Mouse (Mus musculus) neural tube, embryonic 15.5 days (tissue): ENCODE data around the gene Map4k5. TPM values are rescaled to one million over a fixed set of nuclear protein-coding genes. Genes with fewer than 3 reads are reported as not detected.

Source experiments
- ATAC-seq: fragments of 200-750 bp; cut with Nextera tagmentation; 2 replicates; pipeline ENCODE4 v1.8.0; 2017; ENCODE audit warnings: mild to moderate bottlenecking, moderate TSS enrichment, moderate library complexity; ENCODE audit not compliant: low FRiP score
- H3K27ac ChIP-seq: fragments of 300-500 bp; sonication (generic); replicated peaks from 2 replicates; pipeline ENCODE4 v1.5.1; 2015; ENCODE audit warnings: mild to moderate bottlenecking, inconsistent platforms
- H3K27me3 ChIP-seq: fragments of 300-500 bp; sonication (generic); replicated peaks from 2 replicates; pipeline ENCODE4 v1.6.1; 2015; ENCODE audit warnings: inconsistent platforms
- H3K36me3 ChIP-seq: fragments of 300-500 bp; sonication (generic); 2 replicates; pipeline ENCODE4 v1.6.1; 2015; ENCODE audit warnings: inconsistent platforms
- H3K4me1 ChIP-seq: fragments of 300-500 bp; sonication (generic); 2 replicates; pipeline ENCODE4 v1.6.1; 2015; ENCODE audit warnings: inconsistent platforms
- H3K4me2 ChIP-seq: fragments of 300-500 bp; sonication (generic); 2 replicates; pipeline ENCODE4 v1.6.1; 2015; ENCODE audit warnings: inconsistent platforms, mild to moderate bottlenecking, moderate library complexity
- H3K4me3 ChIP-seq: fragments of 300-500 bp; sonication (generic); replicated peaks from 2 replicates; pipeline ENCODE4 v1.5.1; 2015; ENCODE audit warnings: mild to moderate bottlenecking, inconsistent platforms
- H3K9ac ChIP-seq: fragments of 300-500 bp; sonication (generic); replicated peaks from 2 replicates; pipeline ENCODE4 v1.6.1; 2015; ENCODE audit warnings: mild to moderate bottlenecking, inconsistent platforms
- H3K9me3 ChIP-seq: fragments of 300-500 bp; sonication (generic); replicated peaks from 2 replicates; pipeline ENCODE4 v1.6.1; 2016; ENCODE audit warnings: inconsistent platforms
- WGBS: fragments of 180-500 bp; shearing (Covaris S2); methylation state at CpG from one replicate; pipeline ENCODE4 v1.1.7; 2015; ENCODE audit warnings: mixed read lengths; 5-methylcytosine and 5-hydroxymethylcytosine counted together
- polyA plus RNA-seq: library from polyadenylated mRNA; unstranded; fragments of >200 nt; fragmentation: Nextera tagmentation; extraction: Ambion mirVana; gene quantifications from 2 replicates; pipeline ENCODE4 v1.2.1, GENCODE M21; 2015

Map4k5 gene
- polyA plus RNA-seq, 1 experiment from 2014 or later = 25.4 TPM

DNA sequence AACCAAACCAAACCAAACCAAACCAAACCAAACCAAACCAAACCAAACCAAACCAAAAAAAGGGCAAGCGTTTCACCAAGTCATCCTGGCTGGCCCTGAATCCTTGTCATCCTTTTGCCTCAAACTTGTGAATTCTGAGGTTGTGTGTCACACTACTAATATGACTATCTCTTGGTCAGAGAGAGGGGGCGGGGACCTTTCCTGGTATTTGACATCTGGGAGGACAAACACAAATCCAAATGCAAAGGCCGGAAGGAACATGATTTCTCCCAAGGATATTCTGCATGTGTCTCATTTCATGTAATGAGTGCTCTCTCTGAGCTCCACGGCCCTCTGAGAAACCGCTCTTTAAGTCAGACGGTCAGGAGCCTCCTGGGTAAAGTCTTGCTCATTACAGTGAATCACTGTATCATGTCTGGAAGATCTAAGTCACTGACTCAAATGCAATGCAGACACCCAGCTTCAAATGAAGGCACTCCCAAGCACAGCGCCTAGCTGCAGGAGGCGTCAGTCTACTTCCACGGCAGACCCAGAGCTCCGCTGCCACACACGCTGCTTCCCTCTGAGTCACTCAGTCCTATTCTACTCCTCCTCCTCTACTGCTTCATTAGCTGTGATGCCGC lies 58.9 kb downstream of the Map4k5 start:
- H3K36me3 ChIP-seq = peaks cover 25% of the 10 kb centered on the region
- 77% methylated on average over 12 of the region's 12 CpGs for WGBS

DNA sequence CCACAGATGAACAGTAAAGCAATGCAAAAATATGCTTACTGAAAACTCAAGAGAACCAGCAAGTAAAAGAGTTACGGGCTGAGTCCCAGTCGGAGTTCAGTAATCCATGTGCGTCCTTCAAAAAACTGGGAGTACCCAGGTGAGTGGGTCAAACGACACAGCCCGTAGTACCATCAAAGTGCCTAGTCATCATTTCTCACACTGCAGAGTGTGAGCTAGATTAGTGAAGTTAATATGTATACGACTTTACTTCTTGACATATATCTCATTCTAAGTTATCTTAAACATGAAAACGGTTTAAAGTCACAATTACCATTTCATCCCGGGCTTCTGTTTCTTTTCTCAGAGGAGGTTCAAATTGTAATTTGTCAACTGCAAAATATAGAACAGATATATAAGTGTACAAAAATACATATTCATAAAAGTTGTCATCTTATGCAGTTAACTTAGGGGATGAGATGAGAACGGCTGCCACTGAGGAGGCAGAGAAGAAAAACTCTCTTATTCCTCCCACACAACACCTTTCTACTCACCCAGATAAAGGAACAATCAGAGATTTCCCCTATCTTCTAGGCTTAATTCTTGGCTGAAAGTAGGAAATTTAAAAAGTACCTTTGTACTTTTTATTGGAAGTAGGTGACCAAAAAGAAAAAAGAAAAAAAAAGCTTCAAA lies 61.6 kb downstream of the Map4k5 start:
- 94% methylated on average over 9 of the region's 9 CpGs for WGBS
- Histone ChIP-seq H3K27me3 (no peaks in the 10 kb centered on the region), H3K4me3 (no peak overlapping the region), H3K9me3 (no peaks in the 10 kb centered on the region), H3K36me3 (peaks cover 35% of the 10 kb centered on the region), H3K4me1 (no peaks in the 10 kb centered on the region), H3K27ac (no peak overlapping the region), H3K9ac (no peak overlapping the region), H3K4me2 (no peak overlapping the region)
- no peak for ATAC-seq

More for the DNA sequence above, 58.9 kb downstream of the Map4k5 start:
- Histone ChIP-seq H3K9me3 (no peaks in the 10 kb centered on the region), H3K4me1 (no peaks in the 10 kb centered on the region), H3K27ac (no peak overlapping the region), H3K9ac (no peak overlapping the region), H3K4me3 (no peak overlapping the region), H3K27me3 (no peaks in the 10 kb centered on the region), H3K4me2 (no peak overlapping the region)
- ATAC-seq = no peak

DNA sequence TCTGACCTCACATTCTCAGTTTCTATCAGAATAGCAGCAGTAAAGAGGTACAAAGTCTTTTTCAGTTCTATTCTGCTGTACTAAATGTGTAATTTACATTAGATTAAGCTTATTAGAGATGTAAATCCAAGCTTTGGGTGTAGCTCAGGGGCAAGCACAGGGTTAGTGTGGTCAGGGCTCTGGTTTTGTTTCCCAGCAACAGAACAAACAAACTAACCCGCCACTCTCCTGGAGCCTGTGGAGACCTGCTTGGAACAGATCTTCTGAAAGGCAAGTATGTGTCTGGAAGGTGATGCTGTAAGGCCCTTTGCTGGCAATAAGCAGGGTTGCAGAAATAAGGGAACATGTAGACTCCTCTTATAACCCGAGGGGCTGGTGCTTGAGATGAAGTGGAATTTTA lies 64.8 kb downstream of the Map4k5 start:
- H3K36me3 ChIP-seq = peaks cover 45% of the 10 kb centered on the region

DNA sequence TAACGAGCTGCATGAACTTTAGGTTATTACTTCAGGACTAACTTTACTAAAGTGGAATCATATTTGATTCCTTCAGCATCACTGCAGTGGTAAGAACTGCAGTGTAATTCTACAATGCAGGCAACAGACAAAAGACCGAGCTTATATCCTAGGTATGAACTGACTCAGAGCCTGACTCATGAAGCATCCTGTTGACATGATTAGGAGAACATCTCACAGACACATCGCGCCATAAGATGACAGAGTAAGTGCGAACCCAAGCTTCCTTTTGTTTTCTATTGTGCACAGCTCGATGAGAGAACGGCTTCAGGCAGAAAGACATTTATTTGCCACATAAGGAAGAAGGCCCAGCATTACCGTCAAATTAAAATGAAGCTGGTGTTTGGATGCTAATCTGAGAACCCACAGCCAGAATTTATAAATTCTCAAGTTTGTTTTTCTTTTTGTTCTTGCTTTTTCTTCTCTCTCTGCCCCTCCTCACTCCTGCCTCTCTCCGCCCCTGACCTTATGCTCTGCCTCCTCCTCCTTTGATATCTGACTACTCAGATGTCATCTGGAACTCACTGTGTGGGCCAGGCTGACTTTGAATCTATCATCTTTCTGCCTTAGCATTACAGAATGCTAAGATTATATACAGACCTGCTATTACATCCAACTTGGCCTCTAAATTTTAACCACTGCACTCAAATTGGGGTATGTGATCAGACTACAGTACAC lies 68.0 kb downstream of the Map4k5 start:
- Histone ChIP-seq H3K4me3 (no peak overlapping the region), H3K27ac (no peak overlapping the region), H3K9ac (no peak overlapping the region), H3K4me1 (no peaks in the 10 kb centered on the region), H3K36me3 (peaks cover 66% of the 10 kb centered on the region), H3K4me2 (no peak overlapping the region), H3K27me3 (no peaks in the 10 kb centered on the region), H3K9me3 (no peaks in the 10 kb centered on the region)
- ATAC-seq = no peak
- 85% methylated on average over 9 of the region's 9 CpGs for WGBS

More for the DNA sequence above, 64.8 kb downstream of the Map4k5 start:
- Histone ChIP-seq H3K4me1 (no peaks in the 10 kb centered on the region), H3K4me2 (no peak overlapping the region), H3K27me3 (no peaks in the 10 kb centered on the region), H3K4me3 (no peak overlapping the region), H3K27ac (no peak overlapping the region), H3K9ac (no peak overlapping the region), H3K9me3 (no peaks in the 10 kb centered on the region)
- ATAC-seq = no peak
- 72% methylated on average over 2 of the region's 2 CpGs for WGBS

- 28% methylated on average over 6 of the region's 6 CpGs for WGBS
- H3K4me2 ChIP-seq = no peak overlapping the region
- H3K27me3 ChIP-seq = no peaks in the 10 kb centered on the region
- H3K27ac ChIP-seq = no peak overlapping the region
- no peaks in the 10 kb centered on the region for H3K9me3 ChIP-seq
- H3K9ac ChIP-seq = no peak overlapping the region
- no peak overlapping the region for H3K4me3 ChIP-seq
- H3K36me3 ChIP-seq = peaks cover 57% of the 10 kb centered on the region
- no peaks in the 10 kb centered on the region for H3K4me1 ChIP-seq
- ATAC-seq = no peak
These were observed 78.7 kb downstream of the Map4k5 start for GRCm38 (mm10) chr12:69814272-69814671.

GRCm38 (mm10) chr12:69813596-69813995 lies 79.4 kb downstream of the Map4k5 start:
- Histone ChIP-seq H3K27me3 (no peaks in the 10 kb centered on the region), H3K9me3 (no peaks in the 10 kb centered on the region), H3K4me1 (no peaks in the 10 kb centered on the region), H3K27ac (no peak overlapping the region), H3K9ac (no peak overlapping the region), H3K36me3 (peaks cover 51% of the 10 kb centered on the region), H3K4me3 (no peak overlapping the region), H3K4me2 (no peak overlapping the region)
- 68% methylated on average over 2 of the region's 2 CpGs for WGBS
- ATAC-seq = no peak

- WGBS = 82% methylated on average over 3 of the region's 3 CpGs
- ATAC-seq = no peak
- H3K27me3 ChIP-seq = no peaks in the 10 kb centered on the region
- H3K9ac ChIP-seq = no peak overlapping the region
- H3K36me3 ChIP-seq = peaks cover 46% of the 10 kb centered on the region
- H3K9me3 ChIP-seq = no peaks in the 10 kb centered on the region
- H3K4me3 ChIP-seq = no peak overlapping the region
- no peaks in the 10 kb centered on the region for H3K4me1 ChIP-seq
- no peak overlapping the region for H3K4me2 ChIP-seq
- H3K27ac ChIP-seq = no peak overlapping the region
These were observed 80.0 kb downstream of the Map4k5 start for GRCm38 (mm10) chr12:69812986-69813385.

DNA sequence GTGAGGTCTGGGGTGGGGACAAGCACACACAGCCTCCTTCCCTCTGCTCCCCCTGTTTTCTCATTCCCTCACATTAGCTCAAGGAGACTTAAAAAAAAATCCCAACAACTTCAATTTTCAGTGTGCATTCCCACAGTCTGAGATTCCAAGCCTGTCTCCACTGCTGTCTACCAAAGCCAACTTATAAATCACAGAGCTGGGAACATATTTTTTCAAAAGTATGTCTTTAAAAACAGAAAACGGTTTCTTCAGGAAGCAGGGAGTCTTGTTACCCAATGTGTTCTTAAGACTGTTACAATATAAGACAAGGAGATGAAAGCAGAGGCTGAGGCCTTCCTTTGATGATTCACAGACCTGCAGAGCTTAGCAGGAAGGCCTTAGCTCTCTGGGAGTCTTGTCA lies 81.0 kb downstream of the Map4k5 start:
- no peaks in the 10 kb centered on the region for H3K4me1 ChIP-seq
- peaks cover 41% of the 10 kb centered on the region for H3K36me3 ChIP-seq
- WGBS = 67% methylated on average over 1 of the region's 1 CpGs
- no peak overlapping the region for H3K9ac ChIP-seq
- no peak overlapping the region for H3K4me3 ChIP-seq
- no peak overlapping the region for H3K4me2 ChIP-seq
- no peaks in the 10 kb centered on the region for H3K9me3 ChIP-seq
- H3K27me3 ChIP-seq = no peaks in the 10 kb centered on the region
- ATAC-seq = no peak
- H3K27ac ChIP-seq = no peak overlapping the region

DNA sequence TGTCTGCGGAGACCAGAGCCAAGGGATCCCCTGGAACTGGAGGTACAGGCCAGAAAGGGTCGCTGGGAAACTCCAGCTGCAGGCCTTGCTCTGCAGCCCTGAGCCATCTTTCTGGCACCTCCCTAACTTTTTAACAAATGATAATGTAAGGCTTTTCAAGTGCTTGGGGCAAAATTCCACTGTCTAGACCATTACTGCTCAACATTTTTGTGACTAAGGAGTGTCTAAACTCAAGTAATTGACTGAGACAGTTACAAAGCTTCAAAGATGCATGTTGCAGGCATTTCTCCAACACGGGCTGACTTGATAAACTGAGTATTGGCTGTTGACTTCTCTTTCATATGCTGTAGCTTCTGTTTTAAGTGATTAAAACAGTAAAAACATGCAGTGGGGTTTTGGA lies 83.6 kb downstream of the Map4k5 start:
- H3K9ac ChIP-seq = no peak overlapping the region
- H3K9me3 ChIP-seq = no peaks in the 10 kb centered on the region
- no peak overlapping the region for H3K4me3 ChIP-seq
- 84% methylated on average over 3 of the region's 3 CpGs for WGBS
- H3K27ac ChIP-seq = no peak overlapping the region
- ATAC-seq = no peak
- no peak overlapping the region for H3K4me2 ChIP-seq
- H3K4me1 ChIP-seq = no peaks in the 10 kb centered on the region
- peaks cover 35% of the 10 kb centered on the region for H3K36me3 ChIP-seq
- no peaks in the 10 kb centered on the region for H3K27me3 ChIP-seq

GRCm38 (mm10) chr12:69807399-69807985 lies 85.5 kb downstream of the Map4k5 start:
- WGBS = 63% methylated on average over 11 of the region's 11 CpGs
- no peak overlapping the region for H3K9ac ChIP-seq
- H3K4me3 ChIP-seq = no peak overlapping the region
- H3K36me3 ChIP-seq = peaks cover 37% of the 10 kb centered on the region
- ATAC-seq = no peak
- H3K4me1 ChIP-seq = no peaks in the 10 kb centered on the region
- no peaks in the 10 kb centered on the region for H3K27me3 ChIP-seq
- H3K9me3 ChIP-seq = no peaks in the 10 kb centered on the region
- H3K27ac ChIP-seq = no peak overlapping the region
- no peak overlapping the region for H3K4me2 ChIP-seq

- no peaks in the 10 kb centered on the region for H3K4me1 ChIP-seq
- H3K4me3 ChIP-seq = no peak overlapping the region
- no peak overlapping the region for H3K9ac ChIP-seq
- WGBS = 84% methylated on average over 6 of the region's 6 CpGs
- peaks cover 32% of the 10 kb centered on the region for H3K36me3 ChIP-seq
- no peak for ATAC-seq
- no peak overlapping the region for H3K27ac ChIP-seq
- no peaks in the 10 kb centered on the region for H3K9me3 ChIP-seq
- H3K27me3 ChIP-seq = no peaks in the 10 kb centered on the region
- H3K4me2 ChIP-seq = no peak overlapping the region
These were observed 87.9 kb downstream of the Map4k5 start for GRCm38 (mm10) chr12:69805148-69805547.
